Mouse (Mus musculus): ENCODE results near the gene Gjc3.

- TF ChIP-seq CTCF (conservative IDR thresholded peaks at IDR 0.05; ENCODE audit: low read length): no peak
- TF ChIP-seq POU5F1 (IDR thresholded peaks at IDR 0.05; ENCODE audit: borderline replicate concordance, low read length): no peak
- no peak for TF ChIP-seq NANOG (IDR thresholded peaks at IDR 0.05; ENCODE audit: borderline replicate concordance, low read length)
Observed at GRCm38 (mm10) chr5:137979081-137979480, 16.2 kb upstream of the Gjc3 start.

Data from E14TG2a.4 (cell line).